Mouse (Mus musculus) CH12.LX (cell line): ENCODE measurements around the gene Cacna1s. TPM values are rescaled to one million over a fixed set of nuclear protein-coding genes. Genes with fewer than 3 reads are reported as not detected.

ENCODE experiments used
- DNase-seq: peaks from one replicate; pipeline ENCODE4 v3.0.0-alpha.2; 2013; ENCODE audit errors: extremely low read depth
- H3K27ac ChIP-seq: 2 replicates; pipeline ENCODE4 v1.5.1; 2012; ENCODE audit warnings: low read depth, mild to moderate bottlenecking, control low read depth, moderate library complexity; ENCODE audit not compliant: insufficient read depth
- H3K27me3 ChIP-seq: replicated peaks from 2 replicates; pipeline ENCODE3; 2012; ENCODE audit warnings: inconsistent platforms
- H3K36me3 ChIP-seq, 2 experiments: replicated peaks in 1 of 2; 2 replicates each; pipeline versions ENCODE3 to v1.6.1; 2012; ENCODE audit warnings: inconsistent platforms in 1 of 2, low read length in 1 of 2, mild to moderate bottlenecking in 1 of 2, mixed read lengths in 1 of 2, moderate library complexity in 1 of 2; ENCODE audit not compliant: control insufficient read depth in 1 of 2, insufficient read depth in 1 of 2
- H3K4me1 ChIP-seq, 2 experiments: 2 replicates each; pipeline ENCODE4 v1.6.1; 2012; ENCODE audit warnings: inconsistent platforms in 1 of 2, moderate library complexity in 1 of 2; ENCODE audit not compliant: insufficient read depth in 2 of 2, control insufficient read depth in 1 of 2
- H3K4me2 ChIP-seq: 2 replicates; pipeline ENCODE4 v1.6.1; 2012; ENCODE audit warnings: low read depth, mild to moderate bottlenecking, control low read depth; ENCODE audit not compliant: poor library complexity, insufficient read depth, severe bottlenecking
- H3K4me3 ChIP-seq, 3 experiments: fragments of 150-350 bp in 1 of 3; sonication (generic) in 1 of 3; replicated peaks in 1 of 3; 2 replicates each; pipeline versions ENCODE3 to v1.5.1; 2011 to 2012; ENCODE audit warnings: low read depth in 2 of 3, low read length in 2 of 3, mild to moderate bottlenecking in 2 of 3, moderate library complexity in 2 of 3, control low read depth in 1 of 3, improper control_type of control experiment in 1 of 3, inconsistent platforms in 1 of 3, mixed read lengths in 1 of 3; ENCODE audit not compliant: poor library complexity in 1 of 3
- H3K79me2 ChIP-seq: replicated peaks from 2 replicates; pipeline ENCODE4 v1.6.1; 2012; ENCODE audit warnings: mild to moderate bottlenecking, moderate library complexity; ENCODE audit not compliant: control insufficient read depth, poor library complexity, insufficient read depth, severe bottlenecking; ENCODE audit errors: extremely low read depth
- H3K9ac ChIP-seq: 2 replicates; pipeline ENCODE4 v1.6.1; 2012; ENCODE audit warnings: low read depth, mild to moderate bottlenecking, control low read depth, moderate library complexity; ENCODE audit not compliant: insufficient read depth
- H3K9me3 ChIP-seq: replicated peaks from 2 replicates; pipeline ENCODE3; 2012; ENCODE audit warnings: low read length, inconsistent platforms, mixed read lengths
- BHLHE40 ChIP-seq: IDR thresholded peaks from 2 replicates; pipeline ENCODE4 v1.6.1; 2011; ENCODE audit warnings: mild to moderate bottlenecking, low read depth, low read length, improper control_type of control experiment
- CHD2 ChIP-seq: IDR thresholded peaks from 2 replicates; pipeline ENCODE4 v1.6.1; 2011; ENCODE audit warnings: low read length, improper control_type of control experiment
- E2F4 ChIP-seq: IDR thresholded peaks from 2 replicates; pipeline ENCODE4 v1.6.1; 2011; ENCODE audit warnings: low read depth, low read length, improper control_type of control experiment; ENCODE audit not compliant: insufficient replicate concordance
- ETS1 ChIP-seq: conservative IDR thresholded peaks from 2 replicates; pipeline ENCODE4 v1.6.1; 2012; ENCODE audit warnings: low read depth, mild to moderate bottlenecking, inconsistent platforms, low read length, improper control_type of control experiment, moderate library complexity
- GABPA ChIP-seq: IDR thresholded peaks from 2 replicates; pipeline ENCODE4 v1.6.1; 2012; ENCODE audit warnings: low read depth, low read length, improper control_type of control experiment, inconsistent platforms; ENCODE audit not compliant: insufficient replicate concordance
- MAFK ChIP-seq: IDR thresholded peaks from 2 replicates; pipeline ENCODE4 v1.6.1; 2011; ENCODE audit warnings: low read length, improper control_type of control experiment; ENCODE audit not compliant: insufficient replicate concordance
- MAX ChIP-seq: IDR thresholded peaks from 2 replicates; pipeline ENCODE4 v1.6.1; 2011; ENCODE audit warnings: low read length, improper control_type of control experiment
- MAZ ChIP-seq: IDR thresholded peaks from 2 replicates; pipeline ENCODE4 v1.6.1; 2012; ENCODE audit warnings: low read depth, mild to moderate bottlenecking, inconsistent platforms, low read length, improper control_type of control experiment, moderate library complexity
- MEF2A ChIP-seq: IDR thresholded peaks from 2 replicates; pipeline ENCODE4 v1.6.1; 2014; ENCODE audit warnings: low read depth, mild to moderate bottlenecking, inconsistent platforms, low read length, improper control_type of control experiment, borderline replicate concordance
- NELFE ChIP-seq: IDR thresholded peaks from 2 replicates; pipeline ENCODE4 v1.6.1; 2011; ENCODE audit warnings: low read depth, low read length, improper control_type of control experiment
- NRF1 ChIP-seq: IDR thresholded peaks from 2 replicates; pipeline ENCODE4 v1.6.1; 2014; ENCODE audit warnings: low read depth, mild to moderate bottlenecking, inconsistent platforms, low read length, improper control_type of control experiment, moderate library complexity
- PAX5 ChIP-seq: IDR thresholded peaks from 2 replicates; pipeline ENCODE4 v1.6.1; 2012; ENCODE audit warnings: low read length, inconsistent platforms, mixed read lengths
- POLR2AphosphoS2 ChIP-seq: IDR thresholded peaks from 2 replicates; pipeline ENCODE4 v1.6.1; 2011; ENCODE audit warnings: low read depth, low read length, improper control_type of control experiment
- SIN3A ChIP-seq: IDR thresholded peaks from 2 replicates; pipeline ENCODE4 v1.6.1; 2012; ENCODE audit warnings: low read length, improper control_type of control experiment, inconsistent platforms
- SMC3 ChIP-seq: IDR thresholded peaks from 2 replicates; pipeline ENCODE4 v1.6.1; 2011; ENCODE audit warnings: low read depth, low read length, improper control_type of control experiment
- TCF12 ChIP-seq: IDR thresholded peaks from 2 replicates; pipeline ENCODE4 v1.6.1; 2014; ENCODE audit warnings: low read depth, mild to moderate bottlenecking, inconsistent platforms, low read length, improper control_type of control experiment
- USF1 ChIP-seq: IDR thresholded peaks from 2 replicates; pipeline ENCODE4 v1.6.1; 2014; ENCODE audit warnings: low read depth, mild to moderate bottlenecking, inconsistent platforms, low read length, improper control_type of control experiment
- USF2 ChIP-seq: conservative IDR thresholded peaks from 2 replicates; pipeline ENCODE4 v1.6.1; 2011; ENCODE audit warnings: low read depth, low read length, improper control_type of control experiment
- ZKSCAN1 ChIP-seq: IDR thresholded peaks from 2 replicates; pipeline ENCODE4 v1.6.1; 2012; ENCODE audit warnings: low read depth, inconsistent platforms, low read length, improper control_type of control experiment, borderline replicate concordance
- ZMIZ1 ChIP-seq: IDR thresholded peaks from 2 replicates; pipeline ENCODE4 v1.6.1; 2012; ENCODE audit warnings: low read depth, mild to moderate bottlenecking, inconsistent platforms, low read length, improper control_type of control experiment
- dilution Hi-C: fragments of 300-500 bp; cut with MboI; formaldehyde crosslinking; loops from 2 replicates; pipeline ENCODE4 v1.14.3; 2020; ENCODE audit warnings: low sequenced_read_pairs; ENCODE audit not compliant: extremely low pct_unique_long_range_greater_than_20kb, extremely low pct_ligation_motif_present
- in situ Hi-C: fragments of 300-500 bp; cut with MboI; formaldehyde crosslinking; loops from 3 replicates; pipeline ENCODE4 v1.14.3; 2019; ENCODE audit warnings: low sequenced_read_pairs, low pct_ligation_motif_present, low pct_unique_long_range_greater_than_20kb, mixed read lengths
- polyA plus RNA-seq: library from polyadenylated mRNA; unstranded; fragments of >175 nt; gene quantifications from 2 replicates; pipeline ENCODE4 v1.2.1, GENCODE M21; 2012; ENCODE audit warnings: low read depth; ENCODE audit not compliant: insufficient read length
- total RNA-seq, 2 experiments: library from RNA; depleted of rRNA; stranded (reverse); fragments of 300-350 nt in 1 of 2; fragments of >200 nt in 1 of 2; gene quantifications; 2 replicates each; pipeline ENCODE4 v1.2.3; 2012 to 2014

Gene Cacna1s
- total and polyA plus RNA-seq, 3 experiments, result 33.9 to 90.0 (median 61.7) TPM

DNA sequence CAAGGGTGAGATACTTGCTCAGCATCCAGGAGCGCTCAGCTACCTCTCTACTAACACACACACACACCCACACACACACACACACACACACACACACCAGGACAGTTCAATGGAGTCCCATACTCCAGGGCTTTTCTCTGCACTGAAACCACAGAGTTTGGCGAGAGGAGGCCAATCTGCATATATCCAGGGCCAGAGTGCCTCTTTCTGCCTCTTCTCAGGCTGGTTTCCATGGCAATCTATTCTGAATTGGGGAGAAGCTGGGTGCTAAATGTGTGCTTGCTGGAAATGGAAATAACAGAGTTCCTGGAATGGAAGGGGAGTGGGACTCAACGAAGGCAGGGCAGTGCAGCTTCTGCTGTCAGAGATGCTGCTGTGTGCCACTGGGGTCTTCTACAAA lies 3.2 kb downstream of the Cacna1s start:
- Histone ChIP-seq H3K4me2 (no peak overlapping the region), H3K4me3 (no peak overlapping the region), H3K27me3 (peaks cover 58% of the 10 kb centered on the region), H3K9me3 (no peaks in the 10 kb centered on the region), H3K4me1 (no peaks in the 10 kb centered on the region), H3K9ac (no peak overlapping the region), H3K36me3 (no peaks in the 10 kb centered on the region), H3K27ac (no peak overlapping the region), H3K79me2 (no peaks in the 10 kb centered on the region)
- TF ChIP-seq E2F4 (no peak), ZKSCAN1 (no peak), USF1 (no peak), CHD2 (no peak), NELFE (no peak), MAFK (no peak), MEF2A (no peak), MAX (no peak), PAX5 (no peak), BHLHE40 (no peak), GABPA (no peak), SMC3 (no peak), USF2 (no peak), POLR2AphosphoS2 (no peak), SIN3A (no peak), ZMIZ1 (no peak), ETS1 (no peak), MAZ (no peak)
- dilution Hi-C loops, result no loop called here
- no peak for DNase-seq
- in situ Hi-C loops, result no loop called here

DNA sequence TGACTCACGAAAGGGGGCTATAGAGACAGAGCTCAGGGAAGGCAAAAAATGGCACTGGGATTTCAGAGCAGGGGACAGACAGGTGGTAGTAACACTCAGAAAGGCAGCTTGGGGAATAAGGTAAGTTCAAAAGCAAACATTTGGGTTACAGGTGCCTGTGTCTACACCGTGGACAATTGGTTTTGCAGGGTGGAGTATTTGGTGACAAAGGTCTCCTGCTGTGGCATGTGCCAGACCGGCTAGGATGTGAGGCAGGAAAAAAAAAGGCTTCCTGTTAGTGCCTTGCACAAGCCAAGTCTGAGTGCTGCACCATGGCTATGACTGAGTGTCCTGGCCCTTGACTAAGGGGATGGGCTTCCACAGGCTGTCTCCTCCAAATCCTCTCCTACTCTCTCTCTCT lies 6.0 kb downstream of the Cacna1s start:
- TF ChIP-seq NRF1 (no peak), MEF2A (no peak), TCF12 (no peak)
- TF ChIP-seq, all 38 proteins: peak for 0

More for the DNA sequence above, 6.0 kb downstream of the Cacna1s start:
- Histone ChIP-seq H3K36me3 (no peaks in the 10 kb centered on the region), H3K4me2 (no peak overlapping the region), H3K9me3 (no peaks in the 10 kb centered on the region), H3K4me1 (peaks cover 0 to 6% of the 10 kb centered on the region in 2 experiments; a peak in 1 of 4 replicates), H3K79me2 (no peaks in the 10 kb centered on the region), H3K27ac (no peak overlapping the region), H3K9ac (no peak overlapping the region), H3K4me3 (no peak overlapping the region), H3K27me3 (peaks cover 44% of the 10 kb centered on the region)
- dilution Hi-C loops (no loop called here), in situ Hi-C loops (no loop called here)
- no peak for DNase-seq
